Mouse (Mus musculus) embryonic stem cell, embryonic (primary cell): Measurements from ENCODE around the gene Max.

Experiments used
- CTCF ChIA-PET, 4 experiments: fragments of 300-600 bp in 2 of 4; fragments of 350-600 bp in 2 of 4; sonication (Branson Sonifier 250); formaldehyde crosslinking; loops; one replicate each; lab custom pipeline; 2022; ENCODE audit warnings: inconsistent platforms in 2 of 4; lab: Charles Lee
- POLR2A ChIA-PET, 4 experiments: fragments of 300-600 bp in 2 of 4; fragments of 350-600 bp in 2 of 4; sonication (Branson Sonifier 250); formaldehyde crosslinking; loops; one replicate each; lab custom pipeline; 2022; ENCODE audit warnings: antibody characterized with exemption in 4 of 4, inconsistent platforms in 1 of 4; lab: Charles Lee

Gene Max

DNA sequence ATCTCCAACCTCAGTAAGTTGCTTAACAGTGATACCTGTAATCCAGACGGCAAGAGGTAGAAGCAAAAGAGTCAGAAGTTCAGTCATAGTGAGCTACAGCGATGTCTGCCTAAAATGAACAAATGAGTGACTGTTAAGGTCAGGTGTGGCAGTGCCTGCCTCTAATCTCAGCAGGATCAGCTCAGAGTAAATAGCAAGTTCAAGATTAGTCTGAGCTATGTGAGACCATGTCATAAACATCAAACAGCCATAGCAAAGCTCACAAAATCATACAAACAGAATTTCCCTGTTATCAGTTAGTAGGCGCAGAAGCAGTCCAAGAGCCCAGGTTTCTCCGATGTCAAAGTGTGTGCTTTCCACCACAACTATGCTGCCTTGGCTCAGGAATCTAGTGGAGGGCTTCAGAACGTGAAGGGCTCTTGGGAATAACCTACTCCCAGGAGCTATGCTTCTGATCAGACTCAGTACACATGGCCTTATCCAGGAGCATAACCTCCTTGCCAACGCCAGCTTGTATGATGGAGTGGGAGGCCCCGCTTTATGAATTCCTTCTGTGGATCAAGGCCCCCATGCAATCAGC lies 9.7 kb upstream of the Max start:
- ChIA-PET POLR2A (interaction anchor here in 3 of 4 experiments (0.6 to 2.0 kb wide), 11 partner anchors 8 to 134 kb away, joined by 3 to 11 read pairs (median 3); partner anchors contain the start of gene Max (in 2 of the 3)), CTCF (interaction anchor here in 3 of 4 experiments (0.5 to 1.1 kb wide), 4 partner anchors 9 to 68 kb away, joined by 3 to 5 read pairs (median 4); no protein-coding TSS in a partner anchor)

DNA sequence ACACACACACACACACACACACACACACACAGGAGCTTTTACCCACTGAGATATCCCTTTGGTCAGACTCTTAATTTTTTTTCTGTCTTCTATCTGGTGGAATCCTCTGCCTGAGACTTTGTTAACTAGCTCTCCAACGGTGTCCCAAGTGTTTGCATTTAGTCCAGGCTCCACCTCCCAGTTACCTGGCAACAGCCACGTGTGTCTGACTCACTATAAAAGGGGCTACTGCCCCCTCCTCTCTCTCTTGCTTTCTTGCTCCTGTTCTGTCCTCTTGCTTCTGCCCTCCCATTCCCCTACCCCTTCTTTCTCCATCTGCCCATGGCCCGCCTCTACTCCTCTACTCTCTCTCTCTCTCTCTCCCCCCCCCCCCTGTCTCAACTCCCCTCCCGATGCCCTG lies 3.9 kb upstream of the Max start:
- ChIA-PET POLR2A (interaction anchor here (0.5 to 2.6 kb wide), 77 partner anchors 9 to 1200 kb away, joined by 3 to 35 read pairs (median 5); partner anchors contain the start of gene Fut8 (in 2 of the 4)), CTCF (interaction anchor here in 3 of 4 experiments (0.6 to 1.7 kb wide), 6 partner anchors 35 to 141 kb away, joined by 3 to 8 read pairs (median 3); no protein-coding TSS in a partner anchor)

DNA sequence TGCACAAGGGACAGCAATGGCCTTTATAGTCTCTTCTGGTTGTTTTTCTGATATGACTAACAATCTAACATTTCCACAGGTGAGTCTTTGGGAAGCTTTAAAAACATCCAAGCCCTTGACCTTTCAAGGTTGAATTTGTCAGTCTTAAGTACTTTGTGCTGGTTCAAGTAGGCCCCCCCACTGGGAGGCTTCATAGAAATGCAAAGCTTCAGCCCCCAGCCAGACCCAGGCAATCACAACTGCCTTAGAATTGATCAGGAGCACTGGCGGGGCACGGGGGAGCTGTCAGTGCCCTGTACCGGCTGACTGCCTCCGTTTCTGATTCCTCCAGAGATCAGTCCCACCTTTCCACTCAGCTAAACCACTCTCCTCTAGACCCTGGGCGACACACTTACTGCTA lies 3.1 kb upstream of the Max start:
- CTCF ChIA-PET: interaction anchor here (0.5 to 1.7 kb wide), 9 partner anchors 26 to 173 kb away, joined by 3 to 8 read pairs (median 3); no protein-coding TSS in a partner anchor
- POLR2A ChIA-PET: interaction anchor here in 3 of 4 experiments (0.7 to 2.6 kb wide), 59 partner anchors 8 to 598 kb away, joined by 3 to 35 read pairs (median 5); no protein-coding TSS in a partner anchor

DNA sequence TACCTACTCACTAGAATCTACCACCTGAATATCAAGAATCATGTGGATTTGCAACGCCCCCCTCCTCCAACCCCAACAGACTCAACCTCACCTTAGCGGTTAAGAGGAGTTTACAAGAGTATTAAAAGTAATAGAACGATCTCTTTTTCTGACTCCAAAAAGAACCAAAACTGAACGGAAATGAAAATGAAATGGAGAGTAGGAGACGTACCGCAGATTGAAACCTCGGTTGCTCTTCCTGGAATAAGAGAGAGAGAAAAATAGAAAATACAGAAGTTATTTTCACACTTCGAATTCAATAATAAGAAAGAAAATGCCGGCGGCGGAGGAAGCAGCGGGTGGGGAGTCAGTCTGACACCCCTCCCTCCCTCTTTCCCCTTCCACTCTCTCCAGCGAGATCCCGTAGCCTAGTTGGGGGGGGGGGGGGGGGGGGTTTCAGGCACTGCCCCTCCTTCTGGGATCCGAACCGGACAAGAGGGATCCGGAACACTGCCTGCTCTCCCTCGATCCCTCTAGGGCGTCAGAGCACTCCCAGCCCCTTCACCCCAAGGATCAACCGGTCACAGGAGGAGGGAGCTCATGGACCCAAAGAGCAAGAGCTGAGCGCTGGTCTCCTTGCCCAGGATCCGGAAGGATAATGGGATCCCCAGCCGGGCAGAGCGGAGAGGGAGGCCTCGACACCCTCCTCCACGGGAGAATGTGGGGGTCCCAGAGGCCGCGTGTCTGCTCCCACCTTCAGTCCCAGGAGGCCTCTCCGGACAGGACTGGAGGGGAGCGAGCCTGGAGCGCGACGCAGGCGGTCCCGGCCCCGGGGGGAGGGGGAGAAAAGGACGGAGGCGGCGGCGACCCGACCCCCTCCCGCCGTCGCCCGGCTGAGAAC lies 709 bp downstream of the Max start:
- ChIA-PET CTCF (interaction anchor here in 3 of 4 experiments (0.6 to 1.6 kb wide), 11 partner anchors 12 to 129 kb away, joined by 3 to 13 read pairs (median 4); no protein-coding TSS in a partner anchor), POLR2A (interaction anchor here (0.5 to 13.7 kb wide), 67 partner anchors 7 to 1365 kb away, joined by 3 to 184 read pairs (median 5); partner anchors contain the start of gene Ppp2r5e (in 1 of the 4))

DNA sequence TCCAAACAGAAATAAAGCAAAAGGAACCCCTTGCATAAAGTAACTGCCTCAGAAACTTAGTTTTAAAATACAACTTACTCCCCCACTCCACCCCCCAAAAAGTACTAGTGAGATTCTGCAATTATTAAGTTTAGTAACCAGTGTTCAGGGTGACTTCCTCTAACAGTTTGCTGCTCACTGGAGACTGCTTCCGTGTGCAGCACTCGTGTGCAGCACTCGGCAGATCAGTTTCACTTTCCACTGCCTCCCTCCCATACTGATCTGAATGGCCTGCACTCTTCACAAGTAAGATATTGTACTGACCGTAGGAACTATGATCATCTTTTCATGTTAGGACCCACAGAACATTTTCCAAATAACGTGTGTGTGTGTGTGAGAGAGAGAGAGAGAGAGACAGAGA lies 4.3 kb downstream of the Max start:
- CTCF ChIA-PET: interaction anchor here in 1 of 4 experiments (0.6 kb wide), 1 partner anchor 406 kb away, joined by 4 read pairs; no protein-coding TSS in a partner anchor
- POLR2A ChIA-PET: interaction anchor here in 2 of 4 experiments (0.6 to 13.7 kb wide), 4 partner anchors 9 to 138 kb away, joined by 3 to 184 read pairs (median 3); no protein-coding TSS in a partner anchor

DNA sequence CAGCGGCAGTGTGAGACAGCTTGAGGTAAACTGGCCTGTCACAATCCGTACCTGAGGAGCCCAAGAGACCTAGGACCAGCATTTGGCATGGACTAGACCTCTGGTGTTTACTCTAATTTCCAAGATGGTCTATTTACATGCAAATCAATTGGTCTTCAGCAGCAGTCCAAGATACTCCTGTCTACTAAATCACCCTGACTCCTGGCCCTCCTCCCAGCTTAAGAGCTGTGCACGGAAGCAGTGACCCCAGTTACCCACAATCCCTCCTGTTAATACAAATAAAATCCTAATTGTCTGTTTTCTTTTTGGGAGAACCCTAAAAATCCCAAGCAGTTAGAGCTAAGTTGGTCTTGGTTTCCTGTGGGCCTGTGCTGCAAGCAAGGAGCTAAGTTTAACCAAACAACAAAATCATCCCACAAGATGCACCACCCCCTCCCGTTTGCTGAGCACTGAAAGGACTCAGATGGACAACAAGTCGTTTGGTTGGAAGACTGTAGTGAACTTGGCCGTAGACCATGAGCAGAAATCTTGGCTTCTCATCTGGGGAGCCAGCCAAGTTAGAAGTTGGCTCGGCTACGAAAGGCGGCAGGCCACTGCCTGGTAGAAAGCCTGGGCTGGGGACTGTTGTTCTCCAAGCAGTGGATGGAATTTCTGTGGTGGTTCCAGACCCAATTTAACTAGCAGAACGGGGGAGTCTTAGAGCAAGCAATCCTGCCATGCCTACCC lies 7.1 kb downstream of the Max start:
- POLR2A ChIA-PET: interaction anchor here in 3 of 4 experiments (0.6 to 13.7 kb wide), 19 partner anchors 7 to 79 kb away, joined by 3 to 184 read pairs (median 4); partner anchors contain the start of gene Max (in 1 of the 3)
- CTCF ChIA-PET: interaction anchor here in 2 of 4 experiments (0.5 to 1.2 kb wide), 3 partner anchors 66 to 482 kb away, joined by 3 read pairs; no protein-coding TSS in a partner anchor

DNA sequence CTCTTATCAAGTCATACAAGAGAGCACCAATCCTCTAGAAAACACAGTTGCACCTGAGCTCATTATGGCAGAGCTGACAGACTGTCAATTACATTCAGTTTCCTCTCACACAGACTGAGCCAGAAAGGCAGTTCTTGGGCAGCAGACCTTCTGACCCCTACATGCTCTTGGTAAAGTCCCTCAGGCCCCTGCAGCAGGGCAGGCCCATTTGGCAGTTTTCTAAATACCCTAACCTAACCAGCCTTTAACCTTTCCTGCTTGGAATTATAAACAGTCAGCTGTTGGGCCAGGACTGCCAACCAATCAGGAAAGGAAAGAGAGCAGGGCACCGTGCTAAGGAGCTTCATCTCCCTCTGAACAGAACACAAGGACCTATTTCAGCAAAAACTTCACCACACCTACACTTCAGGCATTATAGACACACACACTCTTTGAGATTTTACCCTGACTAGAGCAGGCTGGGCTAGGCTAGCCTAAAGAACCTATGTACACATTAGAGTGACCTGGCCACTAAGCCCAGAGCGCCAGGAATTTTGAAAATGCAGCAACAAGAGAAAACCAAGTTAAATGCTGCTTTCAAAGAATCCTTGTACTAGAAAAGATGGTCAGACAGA lies 8.1 kb downstream of the Max start:
- POLR2A ChIA-PET: interaction anchor here in 3 of 4 experiments (0.7 to 13.7 kb wide), 16 partner anchors 8 to 369 kb away, joined by 3 to 184 read pairs (median 4); partner anchors contain the start of gene Max (in 3 of the 3)
- CTCF ChIA-PET: no interaction called here

DNA sequence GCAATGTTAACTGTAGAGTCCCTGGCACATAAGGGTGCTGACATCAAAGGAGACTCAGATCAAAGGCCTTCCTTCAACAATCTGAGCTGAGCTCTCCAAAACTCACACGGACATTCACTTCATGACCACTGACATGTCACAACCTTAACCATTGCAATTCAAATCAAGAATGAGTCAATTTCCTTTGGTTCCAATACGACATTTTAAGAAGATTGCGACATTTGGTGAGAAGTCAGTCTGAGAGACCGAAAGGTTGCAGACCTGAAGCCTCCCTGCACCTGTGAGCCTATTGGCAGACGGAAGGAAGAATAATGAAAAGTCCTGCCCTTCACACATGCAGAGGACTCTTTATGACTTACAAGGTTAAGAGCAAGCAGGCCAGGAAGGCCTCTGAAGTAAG lies 11.7 kb downstream of the Max start:
- POLR2A ChIA-PET: interaction anchor here in 2 of 4 experiments (7.2 to 13.7 kb wide), 2 partner anchors 8 to 11 kb away, joined by 50 to 184 read pairs; no protein-coding TSS in a partner anchor
- CTCF ChIA-PET: no interaction called here

DNA sequence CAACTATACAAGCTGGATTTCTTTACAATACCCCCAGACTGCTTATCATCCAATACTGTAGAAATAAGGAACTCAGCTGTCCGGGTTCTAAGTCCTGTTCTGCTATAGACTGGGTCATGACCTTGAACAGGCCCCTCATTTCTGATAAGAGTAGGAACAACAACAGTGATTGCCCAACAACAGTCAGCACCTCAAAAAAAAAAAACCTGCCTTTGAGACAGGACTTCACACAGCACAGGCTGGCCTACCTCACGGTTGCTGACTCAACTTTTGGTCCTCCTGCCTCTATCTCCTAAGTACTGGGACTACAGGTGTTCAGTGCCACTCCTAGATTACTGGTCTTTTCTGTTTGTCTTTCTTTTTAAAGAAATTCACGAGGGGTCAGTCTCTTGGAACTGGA lies 13.2 kb downstream of the Max start:
- CTCF ChIA-PET: interaction anchor here in 1 of 4 experiments (1.1 kb wide), 1 partner anchor 70 kb away, joined by 3 read pairs; no protein-coding TSS in a partner anchor
- POLR2A ChIA-PET: interaction anchor here in 3 of 4 experiments (0.7 to 15.3 kb wide), 14 partner anchors 8 to 111 kb away, joined by 3 to 184 read pairs (median 5); partner anchors contain the start of gene Max (in 2 of the 3)

DNA sequence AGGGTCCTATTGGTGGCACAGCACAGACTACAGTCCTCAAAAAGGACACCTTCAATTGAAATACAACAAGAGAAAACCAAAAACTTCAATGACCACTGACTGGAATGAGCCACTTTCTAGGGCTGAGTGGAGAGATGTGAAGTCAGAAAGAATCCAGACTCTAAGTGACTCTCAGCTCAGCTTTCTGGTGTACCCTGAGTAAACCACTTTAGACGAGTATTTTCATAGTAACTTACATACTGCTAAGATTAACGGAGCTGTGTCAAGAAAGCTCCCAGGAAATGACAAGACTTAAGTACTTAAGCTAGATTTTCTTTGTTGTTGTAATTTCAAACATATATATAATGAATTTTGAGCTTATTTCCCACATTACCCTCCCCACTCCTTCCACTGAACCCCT lies 13.8 kb downstream of the Max start:
- ChIA-PET POLR2A (interaction anchor here in 3 of 4 experiments (0.7 to 15.3 kb wide), 16 partner anchors 8 to 111 kb away, joined by 3 to 184 read pairs (median 4); partner anchors contain the start of gene Max (in 2 of the 3)), CTCF (interaction anchor here in 1 of 4 experiments (1.1 kb wide), 1 partner anchor 69 kb away, joined by 3 read pairs; no protein-coding TSS in a partner anchor)

DNA sequence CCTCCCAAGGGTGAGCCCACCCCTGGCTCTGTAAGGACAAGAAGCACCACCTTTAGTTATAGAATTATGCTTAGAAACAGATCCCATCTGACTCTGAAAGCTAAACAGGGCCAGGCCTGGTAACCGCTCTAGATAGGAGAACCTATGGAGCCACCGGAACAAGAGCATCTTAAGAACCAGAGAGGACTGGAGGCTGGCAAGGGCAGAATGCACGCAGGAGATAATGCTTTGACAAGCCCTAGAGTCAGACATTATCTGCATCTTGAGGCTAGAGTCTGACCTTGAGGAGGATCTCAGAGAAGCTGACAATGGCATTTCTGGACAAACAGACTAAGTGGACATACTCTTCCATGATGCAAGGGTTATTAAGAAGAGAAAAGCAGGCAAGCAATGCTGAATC lies 14.5 kb downstream of the Max start:
- CTCF ChIA-PET: interaction anchor here in 1 of 4 experiments (1.1 kb wide), 1 partner anchor 68 kb away, joined by 3 read pairs; no protein-coding TSS in a partner anchor
- POLR2A ChIA-PET: interaction anchor here in 3 of 4 experiments (0.7 to 15.3 kb wide), 18 partner anchors 8 to 110 kb away, joined by 3 to 184 read pairs (median 4); partner anchors contain the start of gene Max (in 2 of the 3)

DNA sequence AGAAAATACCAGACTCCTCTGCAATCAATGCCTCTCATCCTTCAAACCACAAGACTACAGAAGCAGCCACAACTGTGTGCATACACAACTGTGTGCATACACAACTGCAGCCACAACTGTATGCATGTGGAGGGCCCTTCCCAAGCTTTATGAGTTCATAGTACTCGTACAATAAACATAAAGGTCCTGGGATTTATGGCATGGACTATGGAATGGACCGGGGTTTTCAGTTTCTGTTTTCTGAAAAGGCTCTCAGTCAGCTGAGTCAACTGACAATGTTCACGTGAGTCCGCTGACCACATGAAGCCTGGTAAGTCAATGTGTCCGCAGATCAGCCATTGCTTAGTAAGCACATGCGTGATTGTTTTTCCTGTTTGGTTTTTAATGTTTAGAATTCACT lies 18.5 kb downstream of the Max start:
- CTCF ChIA-PET: no interaction called here
- POLR2A ChIA-PET: interaction anchor here in 3 of 4 experiments (0.9 to 15.3 kb wide), 3 partner anchors 13 to 19 kb away, joined by 3 to 184 read pairs (median 3); partner anchors contain the start of gene Max (in 3 of the 3)

DNA sequence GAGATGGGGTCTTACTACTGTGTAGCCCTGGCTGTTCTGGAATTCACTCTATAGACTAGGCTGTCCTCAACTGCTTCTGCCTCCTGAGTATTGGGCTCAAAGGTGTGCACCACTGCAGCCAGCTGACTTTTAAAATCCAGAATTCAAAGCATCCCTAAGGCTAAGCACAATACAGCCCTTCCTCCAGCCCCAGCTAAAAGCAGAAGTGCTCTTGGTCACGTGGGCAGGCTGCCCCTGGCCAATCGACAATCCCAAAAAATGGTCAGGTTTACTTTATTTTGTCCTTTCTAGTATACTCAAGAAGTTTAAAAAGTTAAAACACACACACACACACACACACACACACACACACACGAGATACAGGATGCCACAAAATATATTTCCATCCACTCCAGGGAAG lies 19.0 kb downstream of the Max start:
- POLR2A ChIA-PET: interaction anchor here in 3 of 4 experiments (0.8 to 15.3 kb wide), 4 partner anchors 10 to 19 kb away, joined by 3 to 184 read pairs (median 26); partner anchors contain the start of gene Max (in 2 of the 3)
- CTCF ChIA-PET: no interaction called here

DNA sequence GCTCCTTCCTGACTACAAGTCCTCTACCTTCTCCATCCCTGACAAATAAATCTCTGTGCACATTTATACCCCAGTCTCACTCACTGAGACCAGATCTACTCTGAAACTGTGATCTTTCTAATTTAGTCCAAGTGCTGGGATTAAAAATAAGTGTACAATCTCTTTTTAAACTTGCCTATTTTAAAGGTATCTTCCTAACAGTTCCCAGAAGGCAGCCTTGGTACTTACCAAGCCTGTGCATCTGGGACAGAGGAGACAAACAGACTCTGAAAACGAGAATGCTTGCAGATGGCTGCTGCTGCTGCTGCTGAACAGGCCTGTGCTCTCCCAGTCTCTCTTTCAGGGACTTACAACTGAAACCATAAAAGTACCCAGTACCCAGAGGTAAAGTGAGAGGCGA lies 19.5 kb downstream of the Max start:
- POLR2A ChIA-PET: interaction anchor here in 2 of 4 experiments (0.8 to 15.3 kb wide), 4 partner anchors 11 to 58 kb away, joined by 3 to 184 read pairs (median 27); partner anchors contain the start of gene Max (in 1 of the 2)

DNA sequence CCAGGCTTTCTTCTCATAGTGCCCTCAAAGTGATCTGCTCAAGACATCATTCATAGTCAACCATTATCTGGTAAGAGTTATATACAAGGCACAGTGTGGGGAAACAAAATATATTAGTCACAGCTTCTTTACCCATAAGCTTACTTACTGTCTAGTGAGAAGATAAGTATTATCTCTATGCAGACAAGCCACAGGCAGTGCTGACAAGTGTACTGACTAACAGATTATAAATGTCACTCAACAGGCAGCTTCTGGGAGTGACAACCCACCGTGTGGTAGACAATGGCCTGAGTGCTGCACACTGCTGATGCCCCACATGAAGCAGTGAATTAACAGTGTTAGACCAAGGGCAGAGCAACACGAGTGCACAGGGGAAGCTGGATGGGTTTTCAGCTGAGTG lies 20.5 kb downstream of the Max start:
- ChIA-PET POLR2A (interaction anchor here in 2 of 4 experiments (0.9 to 15.3 kb wide), 7 partner anchors 12 to 57 kb away, joined by 3 to 184 read pairs (median 5); partner anchors contain the start of gene Max (in 2 of the 2)), CTCF (interaction anchor here in 1 of 4 experiments (0.7 kb wide), 1 partner anchor 99 kb away, joined by 3 read pairs; no protein-coding TSS in a partner anchor)

More for the DNA sequence above, 19.5 kb downstream of the Max start:
- CTCF ChIA-PET: no interaction called here

DNA sequence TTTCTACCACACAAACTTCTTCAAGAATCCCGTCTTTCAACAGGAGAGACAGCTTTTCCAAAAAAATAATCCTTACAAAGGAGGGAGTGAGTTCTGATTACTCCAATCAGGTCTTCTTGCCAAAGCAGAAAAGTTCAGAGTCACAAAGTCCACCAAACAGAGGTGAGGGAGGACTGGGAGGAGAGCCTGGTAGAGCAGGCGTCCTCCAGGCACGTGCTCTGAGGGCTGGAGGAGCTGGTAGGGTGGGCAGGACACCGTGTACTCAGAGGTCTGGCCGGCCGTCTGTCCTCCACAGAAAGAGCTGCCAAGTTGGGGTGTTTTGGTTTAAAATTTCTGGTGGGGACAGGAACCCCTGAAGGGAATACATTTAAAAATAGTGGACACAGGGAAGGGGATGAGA lies 24.0 kb downstream of the Max start:
- CTCF ChIA-PET: no interaction called here
- POLR2A ChIA-PET: interaction anchor here in 2 of 4 experiments (1.2 to 15.3 kb wide), 10 partner anchors 8 to 100 kb away, joined by 3 to 184 read pairs (median 8); partner anchors contain the start of gene Max (in 2 of the 2)
